Mouse (Mus musculus) ovary, postnatal 14 days (tissue): ENCODE measurements around the gene Slc44a1.

ENCODE experiments used
- DNase-seq: peaks from one replicate; pipeline ENCODE4 v3.0.0; 2022; ENCODE audit warnings: low spot score

Slc44a1 gene

DNA sequence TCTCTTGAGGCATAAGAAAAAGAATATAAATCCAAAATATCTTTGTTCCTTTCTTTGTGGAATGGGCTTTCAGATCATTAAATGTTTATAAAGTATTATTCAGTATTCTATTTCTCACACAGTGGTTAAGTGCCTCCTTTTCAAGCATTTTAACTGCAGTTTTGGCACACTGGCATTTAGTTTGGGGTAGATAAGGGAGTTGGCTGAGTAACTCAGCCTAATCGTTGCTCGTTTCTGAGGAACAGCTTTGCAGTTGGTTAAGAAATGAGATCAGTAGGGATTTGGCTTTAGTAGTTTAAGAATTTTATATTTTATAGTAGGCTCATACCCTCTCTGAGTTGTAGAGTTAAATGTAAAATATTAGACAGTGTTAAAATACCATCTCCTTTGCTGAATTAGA is 97.3 kb downstream of the Slc44a1 start:
- no peak for DNase-seq

GRCm38 (mm10) chr4:53538600-53538999 is 98.4 kb downstream of the Slc44a1 start:
- no peak for DNase-seq

DNA sequence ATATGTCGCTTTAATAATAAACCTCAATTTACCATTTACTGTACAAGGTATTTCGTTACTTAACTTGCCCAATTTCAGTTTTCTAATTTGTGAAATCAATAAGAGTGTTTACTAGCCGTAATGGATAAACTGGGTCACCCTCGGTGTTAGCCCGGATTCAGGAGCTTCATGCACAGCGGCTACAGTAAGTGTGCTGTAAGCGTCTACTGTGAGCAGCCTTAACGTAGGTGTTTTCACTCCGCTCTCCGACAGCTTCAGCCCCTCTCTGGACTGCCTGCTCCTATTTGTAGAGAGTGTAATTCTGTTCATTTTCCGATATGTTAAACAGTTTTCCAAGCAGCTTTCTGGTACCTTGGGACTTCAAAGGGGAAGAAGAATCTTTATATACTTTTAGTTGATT is 99.7 kb downstream of the Slc44a1 start:
- DNase-seq, result no peak

DNA sequence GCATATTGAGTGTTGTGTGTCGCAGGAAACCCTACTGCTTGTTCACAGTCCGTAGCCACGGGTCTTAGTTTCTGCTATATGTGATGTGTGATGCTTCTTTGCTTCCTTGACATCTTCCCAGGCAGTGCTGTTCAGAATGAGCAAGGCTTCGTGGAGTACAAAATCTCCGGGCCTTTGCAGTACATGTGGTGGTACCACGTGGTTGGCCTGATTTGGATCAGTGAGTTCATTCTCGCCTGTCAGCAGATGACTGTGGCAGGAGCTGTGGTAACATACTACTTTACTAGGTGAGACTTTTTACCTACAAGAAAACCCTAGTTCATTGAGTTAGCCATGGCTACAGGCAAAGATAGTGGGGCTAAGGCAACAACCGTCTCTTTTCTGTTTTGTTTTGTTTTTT is 103.2 kb downstream of the Slc44a1 start:
- DNase-seq, result no peak

GRCm38 (mm10) chr4:53544889-53545288 is 104.7 kb downstream of the Slc44a1 start:
- no peak for DNase-seq

GRCm38 (mm10) chr4:53547381-53547780 is 107.2 kb downstream of the Slc44a1 start:
- DNase-seq, result no peak

DNA sequence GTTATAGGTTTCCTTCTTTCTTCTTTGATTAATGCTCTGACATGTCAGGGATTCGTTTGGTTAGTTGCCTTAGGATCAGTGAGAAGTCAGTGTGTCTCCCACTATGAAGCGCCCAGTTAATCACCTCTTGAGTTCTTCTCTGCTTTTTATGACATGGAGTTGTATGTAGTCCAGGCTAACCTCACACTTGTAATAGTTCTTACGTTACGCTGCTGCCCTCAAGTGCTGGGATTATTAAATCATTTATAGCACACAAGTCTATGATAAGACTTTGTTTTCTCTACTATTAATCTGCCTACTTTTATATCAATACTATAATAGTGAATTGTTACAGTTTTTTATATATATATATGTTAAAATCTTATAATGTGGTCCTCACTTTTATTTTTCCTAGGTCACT is 109.2 kb downstream of the Slc44a1 start:
- DNase-seq, result no peak

- no peak for DNase-seq
These were observed 124.4 kb downstream of the Slc44a1 start for GRCm38 (mm10) chr4:53564618-53565017.

- DNase-seq, result no peak
These were observed 126.9 kb downstream of the Slc44a1 start for GRCm38 (mm10) chr4:53567065-53567464.

- no peak for DNase-seq
These were observed 135.3 kb downstream of the Slc44a1 start for GRCm38 (mm10) chr4:53575558-53575957.

DNA sequence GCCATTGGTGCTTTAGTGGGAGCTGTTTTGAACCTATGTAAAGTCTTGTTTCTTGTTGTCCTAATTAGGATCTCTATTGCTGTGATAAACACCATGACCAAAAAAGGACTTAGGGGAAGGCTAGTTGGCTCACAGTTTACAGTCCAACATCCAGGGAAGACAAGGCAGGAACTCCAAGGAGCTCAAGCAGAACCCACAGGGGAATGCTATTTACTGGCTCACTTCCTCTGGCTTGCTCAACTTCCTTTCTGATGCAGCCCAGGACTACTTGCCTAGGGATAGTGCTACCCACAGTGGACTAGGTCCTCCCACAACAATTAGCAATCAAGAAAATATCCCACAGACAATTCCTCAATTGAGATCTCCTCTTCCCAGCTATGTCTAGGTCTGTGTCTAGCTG is 147.5 kb downstream of the Slc44a1 start:
- DNase-seq, result no peak

GRCm38 (mm10) chr4:53588936-53589335 is 148.7 kb downstream of the Slc44a1 start:
- no peak for DNase-seq

DNA sequence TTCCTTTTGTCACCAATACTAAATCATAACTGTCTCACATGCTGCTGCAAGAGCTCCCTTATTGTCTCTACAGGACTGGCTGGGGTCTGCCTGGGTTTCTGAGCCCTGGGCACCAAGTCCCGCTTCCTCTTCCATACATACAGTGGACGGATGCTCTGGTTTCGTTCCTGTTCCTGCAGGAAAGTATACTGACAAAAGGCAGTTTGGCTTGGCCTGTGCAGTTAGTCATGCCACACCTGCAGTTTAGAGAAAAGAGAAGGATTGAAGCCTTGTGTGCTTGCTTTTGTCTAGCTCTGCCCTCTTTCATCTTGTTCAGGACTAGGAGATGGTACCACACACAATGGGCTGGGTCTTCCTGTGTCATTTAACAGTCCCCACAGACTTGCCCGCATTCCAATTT is 149.3 kb downstream of the Slc44a1 start:
- DNase-seq, result no peak

- no peak for DNase-seq
These were observed 149.9 kb downstream of the Slc44a1 start for GRCm38 (mm10) chr4:53590163-53590562.

DNA sequence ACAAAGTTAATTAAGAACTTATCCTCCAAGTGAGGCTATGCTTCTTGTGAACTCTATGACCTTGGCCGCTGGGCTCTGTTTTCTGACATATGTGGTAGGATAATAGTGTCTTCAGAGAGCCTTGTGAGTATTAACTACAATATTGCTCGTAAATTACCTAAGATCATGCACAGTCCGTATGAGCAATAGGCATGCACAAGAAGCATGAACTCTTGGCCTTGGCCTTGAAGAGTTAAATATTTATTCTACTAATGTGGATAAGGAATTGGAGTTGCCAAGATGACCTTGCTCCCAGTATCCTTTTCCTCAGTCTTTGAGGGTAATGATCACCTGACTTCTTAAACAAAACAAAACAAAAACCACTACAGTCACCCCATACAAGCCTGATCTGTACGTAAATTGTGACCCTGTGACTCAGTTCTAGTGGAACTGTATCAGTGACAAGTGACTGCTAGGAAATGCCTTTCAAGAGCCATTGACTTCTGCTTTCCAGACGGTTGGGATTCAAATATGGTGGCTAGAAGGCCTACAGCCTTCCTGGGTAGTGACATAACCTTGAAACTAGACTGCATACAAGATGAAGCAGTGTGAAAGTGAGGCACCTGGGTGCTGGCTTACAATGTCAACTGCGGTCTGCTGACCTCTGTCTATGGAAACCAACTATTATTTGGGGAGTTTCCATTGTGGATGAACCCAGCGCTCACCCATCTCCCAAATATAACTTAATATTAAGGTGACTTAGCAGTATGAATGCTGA is 150.7 kb downstream of the Slc44a1 start:
- DNase-seq, result no peak

GRCm38 (mm10) chr4:53591536-53591935 is 151.3 kb downstream of the Slc44a1 start:
- no peak for DNase-seq

GRCm38 (mm10) chr4:53591941-53592340 is 151.7 kb downstream of the Slc44a1 start:
- DNase-seq, result no peak

DNA sequence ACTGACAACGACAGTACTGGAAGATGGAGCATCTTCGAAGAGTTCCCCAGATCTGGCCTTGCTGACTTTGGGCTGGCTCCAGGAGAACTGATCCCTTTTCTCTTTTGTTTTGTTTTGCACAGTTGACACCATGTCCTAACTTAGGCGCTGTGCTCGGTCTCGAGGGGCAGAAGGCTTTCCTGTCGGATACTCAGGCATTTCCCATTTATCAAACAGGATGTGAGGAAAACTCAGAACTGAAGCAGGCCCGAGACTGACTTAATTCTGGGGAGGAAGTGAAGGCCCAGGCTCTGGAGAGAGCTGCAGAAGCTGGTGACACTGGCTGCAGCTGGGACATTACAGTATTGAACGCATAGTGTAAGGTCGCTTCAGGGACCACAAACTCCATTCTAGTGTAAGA is 152.2 kb downstream of the Slc44a1 start:
- no peak for DNase-seq

DNA sequence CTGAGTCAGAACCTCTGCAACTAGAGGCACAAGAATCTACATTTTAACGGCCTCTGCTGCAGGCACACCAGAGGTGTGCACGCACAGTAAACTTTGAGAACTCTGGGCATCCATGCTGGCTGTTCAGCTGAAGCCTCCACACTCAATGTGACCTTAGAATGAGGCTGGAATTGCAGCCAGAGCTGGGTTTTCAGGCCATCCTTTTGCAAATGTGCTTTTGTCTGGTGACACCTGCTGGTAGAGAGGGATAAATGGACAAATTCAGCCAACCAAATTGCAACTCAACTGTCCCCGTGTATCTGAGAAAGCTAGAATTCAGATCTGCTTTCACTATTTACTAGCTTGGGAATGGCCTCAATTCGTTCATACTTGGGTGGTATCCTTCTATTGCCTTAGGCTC is 154.0 kb downstream of the Slc44a1 start:
- peak; percentile 49 for DNase-seq

DNA sequence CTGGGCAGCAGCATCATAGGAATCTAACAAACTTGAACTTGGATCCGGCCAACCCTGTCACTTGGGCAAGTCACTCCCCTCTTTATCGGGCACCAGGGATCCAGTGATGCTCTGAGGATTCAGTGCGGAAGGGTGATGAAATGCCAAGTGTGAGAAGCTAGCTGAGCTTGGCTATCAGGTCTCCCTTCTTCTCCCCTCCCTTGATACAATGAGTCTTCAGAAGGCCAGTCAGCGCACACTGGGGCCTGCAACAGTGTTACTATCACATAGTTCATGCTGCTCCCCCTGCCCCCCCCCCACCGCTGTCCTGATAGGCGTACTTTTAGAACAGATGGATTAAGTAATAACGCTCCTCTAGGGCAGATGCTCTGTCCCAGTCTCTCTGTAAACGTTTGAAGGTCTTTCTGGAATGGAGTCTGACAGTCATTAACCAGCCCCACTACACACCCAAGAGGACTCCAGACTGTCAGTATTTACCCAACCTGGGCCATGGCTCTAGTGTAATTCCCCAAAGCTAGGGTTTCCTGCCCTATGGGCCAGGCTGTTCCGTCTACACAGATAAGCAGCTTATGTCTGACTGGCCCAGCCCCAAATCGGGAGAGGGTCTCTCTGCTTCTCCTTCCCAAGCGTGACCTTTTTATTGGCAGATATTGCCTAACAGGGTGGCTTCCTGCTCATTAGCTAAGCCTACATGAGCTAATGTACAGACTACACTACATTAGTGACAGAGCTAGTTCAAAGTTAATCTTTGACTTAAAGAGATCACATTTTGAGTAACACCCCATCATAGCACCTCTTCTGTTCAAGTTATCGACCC is 155.2 kb downstream of the Slc44a1 start:
- no peak for DNase-seq

DNA sequence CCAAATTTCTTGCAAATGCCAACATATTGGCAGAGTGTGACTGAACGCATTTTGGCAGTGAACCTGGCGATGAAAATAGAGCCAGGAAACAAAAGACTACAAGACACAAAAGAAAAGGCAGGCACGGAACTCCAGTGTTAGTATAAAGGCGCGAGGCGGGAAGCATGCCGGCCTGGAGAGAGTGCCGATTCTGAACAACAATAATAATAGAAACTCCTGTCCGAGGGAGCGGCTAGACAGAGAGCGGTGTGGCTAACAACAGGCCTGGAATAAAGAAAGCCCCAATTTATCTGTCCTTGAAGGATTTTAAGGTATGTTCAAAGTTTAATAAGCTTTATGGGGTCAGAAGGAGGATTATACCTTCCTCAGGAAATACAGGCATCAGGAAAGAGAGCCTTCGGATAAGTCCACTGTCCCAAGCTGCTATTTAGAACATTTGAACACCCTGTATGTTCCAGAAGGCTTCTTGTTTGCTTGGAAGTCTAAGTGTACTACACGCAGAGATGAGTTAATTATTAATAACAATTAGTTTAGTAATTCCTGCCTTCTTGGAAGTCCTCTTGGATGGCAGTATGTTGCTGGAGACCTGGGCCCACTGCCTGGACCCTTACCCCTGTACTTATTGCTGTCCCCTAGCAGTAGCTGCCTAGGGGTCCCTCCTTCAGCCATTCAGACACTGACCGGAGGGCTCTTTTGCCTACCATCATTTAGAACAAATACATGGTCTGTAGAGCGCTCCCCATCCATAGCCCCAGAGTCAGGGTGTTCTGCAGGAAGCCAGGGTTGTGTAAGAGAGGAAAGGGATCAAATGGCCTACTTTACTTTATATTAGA is 156.1 kb downstream of the Slc44a1 start:
- DNase-seq, result no peak

DNA sequence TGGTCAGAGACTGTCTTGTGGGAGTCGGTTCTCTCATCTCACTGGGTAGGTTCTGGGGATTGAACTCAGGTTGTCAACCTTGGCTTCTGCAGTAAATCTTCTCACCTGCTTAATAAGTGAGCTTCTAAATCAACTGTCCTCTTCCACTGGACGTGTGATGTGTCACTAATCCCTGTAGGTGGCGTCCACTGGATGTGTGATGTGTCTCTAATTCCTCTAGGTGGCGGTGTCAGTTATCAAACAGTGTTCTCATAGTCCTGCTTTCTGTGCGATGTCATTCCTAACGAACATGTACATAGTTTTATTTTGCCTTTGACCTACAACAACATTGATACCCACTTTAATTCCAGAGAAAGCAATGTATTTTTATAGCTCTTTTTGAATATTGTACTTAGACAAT is 160.2 kb downstream of the Slc44a1 start:
- no peak for DNase-seq
